Mouse (Mus musculus) liver, embryonic 16.5 days (tissue): ENCODE measurements at regions not wholly inside any gene's neighbourhood (a gene's known extent, or its start where the extent isn't known, plus 50 kb on each side); places are given as distances from the start of the nearest gene placed in this dataset. TPM values are rescaled to one million over a fixed set of nuclear protein-coding genes. Genes with fewer than 3 reads are reported as not detected.

Experiments used
- ATAC-seq: fragments of 200-750 bp; cut with Nextera tagmentation; 2 replicates; pipeline ENCODE4 v1.8.0; 2017; ENCODE audit warnings: low read depth, mild to moderate bottlenecking, moderate number of reproducible peaks, moderate library complexity
- H3K27ac ChIP-seq: fragments of 300-500 bp; sonication (generic); 2 replicates; pipeline ENCODE4 v1.5.1; 2014; ENCODE audit warnings: mild to moderate bottlenecking, low read length
- H3K27me3 ChIP-seq: fragments of 300-500 bp; sonication (generic); 2 replicates; pipeline ENCODE4 v1.6.1; 2014; ENCODE audit warnings: low read depth, low read length, mixed read lengths; ENCODE audit not compliant: control insufficient read depth, insufficient read depth
- H3K36me3 ChIP-seq: fragments of 300-500 bp; sonication (generic); 2 replicates; pipeline ENCODE4 v1.6.1; 2014; ENCODE audit warnings: mild to moderate bottlenecking; ENCODE audit not compliant: control insufficient read depth, insufficient read depth
- H3K4me1 ChIP-seq: fragments of 300-500 bp; sonication (generic); 2 replicates; pipeline ENCODE4 v1.6.1; 2014; ENCODE audit warnings: low read depth, low read length, mixed read lengths; ENCODE audit not compliant: control insufficient read depth
- H3K4me2 ChIP-seq: fragments of 300-500 bp; sonication (generic); 2 replicates; pipeline ENCODE4 v1.6.1; 2014; ENCODE audit warnings: low read depth, low read length, mixed read lengths
- H3K4me3 ChIP-seq: fragments of 300-500 bp; sonication (generic); 2 replicates; pipeline ENCODE4 v1.5.1; 2014; ENCODE audit warnings: low read depth, mild to moderate bottlenecking, low read length
- H3K9ac ChIP-seq: fragments of 300-500 bp; sonication (generic); 2 replicates; pipeline ENCODE4 v1.6.1; 2014; ENCODE audit warnings: low read depth, low read length
- H3K9me3 ChIP-seq: fragments of 300-500 bp; sonication (generic); replicated peaks from 2 replicates; pipeline ENCODE4 v1.6.1; 2016; ENCODE audit warnings: low read length; ENCODE audit not compliant: control insufficient read depth
- WGBS: fragments of 180-500 bp; shearing (Covaris S2); extraction: QIAGEN DNeasy Blood & Tissue Kit; methylation state at CpG from one replicate; pipeline ENCODE4 v1.1.7; 2014; ENCODE audit not compliant: insufficient replicate concordance; 5-methylcytosine and 5-hydroxymethylcytosine counted together
- microRNA-seq: library from miRNA; unstranded; fragments of <30 nt; microRNA quantifications from one replicate; pipeline ENCODE4, GENCODE M21; 2016

- WGBS = 48% methylated on average over 2 of the region's 2 CpGs
- Histone ChIP-seq H3K27ac (no peak overlapping the region), H3K27me3 (no peaks in the 10 kb centered on the region), H3K4me2 (no peak overlapping the region), H3K4me3 (no peak overlapping the region), H3K9ac (no peak overlapping the region), H3K9me3 (no peaks in the 10 kb centered on the region), H3K36me3 (no peaks in the 10 kb centered on the region), H3K4me1 (no peaks in the 10 kb centered on the region)
- ATAC-seq = no peak
Observed at GRCm38 (mm10) chr5:13965901-13966300, 59.2 kb upstream of the Sema3e start.

- Histone ChIP-seq H3K9me3 (no peaks in the 10 kb centered on the region), H3K4me1 (no peaks in the 10 kb centered on the region), H3K9ac (no peak overlapping the region), H3K4me3 (no peak overlapping the region), H3K4me2 (no peak overlapping the region), H3K36me3 (no peaks in the 10 kb centered on the region), H3K27me3 (no peaks in the 10 kb centered on the region), H3K27ac (no peak overlapping the region)
- no peak for ATAC-seq
- 39% methylated on average over 3 of the region's 3 CpGs for WGBS
Observed at GRCm38 (mm10) chr5:13974664-13975063, 50.4 kb upstream of the Sema3e start.

Small RNA genes in the stretch of these regions (microRNA-seq; reads per million reads assigned to microRNA genes)
- gene Gm24054 = not detected
